Mouse (Mus musculus): Measurements from ENCODE around the gene Hist2h3b. TPM values are rescaled to one million over a fixed set of nuclear protein-coding genes. Genes with fewer than 3 reads are reported as not detected.
"Not testable (repeated sequence)": the region's sequence is repeated elsewhere in the genome, so short reads cannot be mapped to it uniquely, and the experiment has no call there.

Hist2h3b gene
- polyA plus RNA-seq, 1 experiment = 1,135 TPM

GRCm38 (mm10) chr3:96245003-96245886 is 23.2 kb upstream of the Hist2h3b start, which contains the start of gene Hist2h2aa1:
Gene Hist2h2aa1 (plus strand): TSS chr3:96245497.
- Histone ChIP-seq H3K4me1 (replicated peaks; ENCODE audit: control insufficient read depth, insufficient read depth, low read length) (peaks cover 18% of the 10 kb centered on the region), H3K4me3 (ENCODE audit: control insufficient read depth, insufficient read depth, low read length) (peak within 1 kb of the TSS; percentile 67), H3K27ac (ENCODE audit: control insufficient read depth, insufficient read depth, low read length) (peak within 1 kb of the TSS; percentile 97)
- peak; percentile 84 for DNase-seq
- not testable (repeated sequence) for H3K27me3 ChIP-seq (ENCODE audit: control insufficient read depth, insufficient read depth, low read length); H3K36me3 ChIP-seq (ENCODE audit: control insufficient read depth, insufficient read depth, low read length)
- TF ChIP-seq POLR2A (IDR thresholded peaks at IDR 0.05; ENCODE audit: control insufficient read depth, extremely low read depth, insufficient read depth, low read length, poor library complexity) = peak; percentile 85
- 0% methylated on average over 32 of the region's 88 CpGs for WGBS

GRCm38 (mm10) chr3:96246018-96246417 is 22.4 kb upstream of the Hist2h3b start:
- 0% methylated on average over 10 of the region's 21 CpGs for WGBS
- DNase-seq; H3K36me3 ChIP-seq (ENCODE audit: control insufficient read depth, insufficient read depth, low read length); H3K27me3 ChIP-seq (ENCODE audit: control insufficient read depth, insufficient read depth, low read length): not testable (repeated sequence)
- peak overlapping the region; percentile 67 for H3K4me3 ChIP-seq (ENCODE audit: control insufficient read depth, insufficient read depth, low read length)
- peak overlapping the region; percentile 94 for H3K27ac ChIP-seq (ENCODE audit: control insufficient read depth, insufficient read depth, low read length)
- H3K4me1 ChIP-seq (replicated peaks; ENCODE audit: control insufficient read depth, insufficient read depth, low read length) = peaks cover 23% of the 10 kb centered on the region

- H3K27me3 ChIP-seq (ENCODE audit: control insufficient read depth, insufficient read depth, low read length); DNase-seq; H3K36me3 ChIP-seq (ENCODE audit: control insufficient read depth, insufficient read depth, low read length): not testable (repeated sequence)
- Histone ChIP-seq H3K27ac (ENCODE audit: control insufficient read depth, insufficient read depth, low read length) (peak within 1 kb of the TSS; percentile 94), H3K4me3 (ENCODE audit: control insufficient read depth, insufficient read depth, low read length) (peak within 1 kb of the TSS; percentile 67), H3K4me1 (replicated peaks; ENCODE audit: control insufficient read depth, insufficient read depth, low read length) (peaks cover 24% of the 10 kb centered on the region)
- under 1% methylated on average over 16 of the region's 47 CpGs for WGBS
Observed at GRCm38 (mm10) chr3:96246427-96246856, 22.0 kb upstream of the Hist2h3b start, which contains the start of gene Hist2h3c1. Gene Hist2h3c1 (plus strand): TSS chr3:96246685.

- peaks cover 20% of the 10 kb centered on the region for H3K4me1 ChIP-seq (replicated peaks; ENCODE audit: control insufficient read depth, insufficient read depth, low read length)
- no peaks in the 10 kb centered on the region for H3K36me3 ChIP-seq (ENCODE audit: control insufficient read depth, insufficient read depth, low read length)
- no peak for DNase-seq
- 17% methylated on average over 11 of the region's 11 CpGs for WGBS
- TF ChIP-seq POLR2A (IDR thresholded peaks at IDR 0.05; ENCODE audit: control insufficient read depth, extremely low read depth, insufficient read depth, low read length, poor library complexity) (no peak), CTCF (IDR thresholded peaks at IDR 0.05; ENCODE audit: borderline replicate concordance, control insufficient read depth, extremely low read depth, insufficient read depth, low read length, poor library complexity) (no peak)
- H3K4me3 ChIP-seq (ENCODE audit: control insufficient read depth, insufficient read depth, low read length) = peak overlapping the region; percentile 34
- H3K27ac ChIP-seq (ENCODE audit: control insufficient read depth, insufficient read depth, low read length) = peak overlapping the region; percentile 52
- no peaks in the 10 kb centered on the region for H3K27me3 ChIP-seq (ENCODE audit: control insufficient read depth, insufficient read depth, low read length)
Observed at GRCm38 (mm10) chr3:96247356-96248140, 20.9 kb upstream of the Hist2h3b start.

- 55% methylated on average over 6 of the region's 6 CpGs for WGBS
- Histone ChIP-seq H3K36me3 (ENCODE audit: control insufficient read depth, insufficient read depth, low read length) (no peaks in the 10 kb centered on the region), H3K27me3 (ENCODE audit: control insufficient read depth, insufficient read depth, low read length) (no peaks in the 10 kb centered on the region), H3K4me1 (replicated peaks; ENCODE audit: control insufficient read depth, insufficient read depth, low read length) (peaks cover 20% of the 10 kb centered on the region), H3K27ac (ENCODE audit: control insufficient read depth, insufficient read depth, low read length) (peak overlapping the region; percentile 59), H3K4me3 (ENCODE audit: control insufficient read depth, insufficient read depth, low read length) (no peak overlapping the region)
- DNase-seq = no peak
- TF ChIP-seq POLR2A (IDR thresholded peaks at IDR 0.05; ENCODE audit: control insufficient read depth, extremely low read depth, insufficient read depth, low read length, poor library complexity) (no peak), CTCF (IDR thresholded peaks at IDR 0.05; ENCODE audit: borderline replicate concordance, control insufficient read depth, extremely low read depth, insufficient read depth, low read length, poor library complexity) (no peak)
Observed at GRCm38 (mm10) chr3:96248141-96249033, 20.1 kb upstream of the Hist2h3b start.

- TF ChIP-seq POLR2A (IDR thresholded peaks at IDR 0.05; ENCODE audit: control insufficient read depth, extremely low read depth, insufficient read depth, low read length, poor library complexity) (no peak), CTCF (IDR thresholded peaks at IDR 0.05; ENCODE audit: borderline replicate concordance, control insufficient read depth, extremely low read depth, insufficient read depth, low read length, poor library complexity) (no peak)
- DNase-seq = no peak
- no peaks in the 10 kb centered on the region for H3K36me3 ChIP-seq (ENCODE audit: control insufficient read depth, insufficient read depth, low read length)
- no peaks in the 10 kb centered on the region for H3K27me3 ChIP-seq (ENCODE audit: control insufficient read depth, insufficient read depth, low read length)
- H3K27ac ChIP-seq (ENCODE audit: control insufficient read depth, insufficient read depth, low read length) = peak overlapping the region; percentile 59
- H3K4me3 ChIP-seq (ENCODE audit: control insufficient read depth, insufficient read depth, low read length) = no peak overlapping the region
- H3K4me1 ChIP-seq (replicated peaks; ENCODE audit: control insufficient read depth, insufficient read depth, low read length) = peaks cover 17% of the 10 kb centered on the region
- 83% methylated on average over 4 of the region's 4 CpGs for WGBS
Observed at GRCm38 (mm10) chr3:96249034-96249345, 19.5 kb upstream of the Hist2h3b start.

Data from thymus, adult 2 months (tissue).